Comparison of ENCODE assay signal across 19 mouse cellular contexts in genomic region chr7:96215894-96216509, GRCm38 (mm10).
"Had no signal": no experiment of that assay in that cellular context is flagged by ENCODE, and none has a peak within 500 bp of the region (broad histone marks: within the 10 kb centered on the region; RNA-seq: fewer than 3 reads in every experiment).

No protein-coding gene starts in this region.

- H3K4me3 ChIP-seq: lung, embryonic 15.5 days; midbrain, embryonic 10.5 days; midbrain, embryonic 13.5 days; myocyte; neural tube, embryonic 13.5 days; neural tube, embryonic 15.5 days had no signal

- H3K27ac ChIP-seq: lung, embryonic 15.5 days; midbrain, embryonic 10.5 days; midbrain, embryonic 13.5 days; neural tube, embryonic 13.5 days; neural tube, embryonic 15.5 days had no signal

- H3K4me2 ChIP-seq: lung, embryonic 15.5 days; midbrain, embryonic 13.5 days; neural tube, embryonic 13.5 days; neural tube, embryonic 15.5 days had no signal

- ATAC-seq: lung, postnatal 0 days; midbrain, embryonic 13.5 days; midbrain, embryonic 16.5 days had no signal

- H3K27me3 ChIP-seq: midbrain, embryonic 13.5 days; neural tube, embryonic 15.5 days had no signal

- H3K9ac ChIP-seq: lung, embryonic 15.5 days; midbrain, embryonic 13.5 days; neural tube, embryonic 13.5 days; neural tube, embryonic 15.5 days had no signal

- H3K9me3 ChIP-seq: lung, embryonic 15.5 days; midbrain, embryonic 10.5 days; midbrain, embryonic 13.5 days; neural tube, embryonic 13.5 days; neural tube, embryonic 15.5 days had no signal

- DNase-seq: lung, adult 18-20 months; lung, postnatal 14 days; lung, postnatal 36 days; retina, postnatal 1 day; right cerebral cortex, adult 18-20 months; right cerebral cortex, postnatal 25 days; right cerebral cortex, postnatal 4 days; spleen, adult 18-20 months; thymus, adult 18-20 months; thymus, postnatal 14 days; thymus, postnatal 36 days had no signal

- H3K36me3 ChIP-seq: lung, embryonic 15.5 days; midbrain, embryonic 10.5 days; midbrain, embryonic 13.5 days; neural tube, embryonic 13.5 days; neural tube, embryonic 15.5 days had no signal
